Mouse (Mus musculus): ENCODE results near the gene Rmi2. TPM values are rescaled to one million over a fixed set of nuclear protein-coding genes. Genes with fewer than 3 reads are reported as not detected.

The Rmi2 gene
- polyA plus RNA-seq, 1 experiment from 2014 or later, result 12.6 TPM

- no peak for DNase-seq (ENCODE audit: low spot score)
Observed at GRCm38 (mm10) chr16:10919856-10920255, 85.0 kb downstream of the Rmi2 start.

DNA sequence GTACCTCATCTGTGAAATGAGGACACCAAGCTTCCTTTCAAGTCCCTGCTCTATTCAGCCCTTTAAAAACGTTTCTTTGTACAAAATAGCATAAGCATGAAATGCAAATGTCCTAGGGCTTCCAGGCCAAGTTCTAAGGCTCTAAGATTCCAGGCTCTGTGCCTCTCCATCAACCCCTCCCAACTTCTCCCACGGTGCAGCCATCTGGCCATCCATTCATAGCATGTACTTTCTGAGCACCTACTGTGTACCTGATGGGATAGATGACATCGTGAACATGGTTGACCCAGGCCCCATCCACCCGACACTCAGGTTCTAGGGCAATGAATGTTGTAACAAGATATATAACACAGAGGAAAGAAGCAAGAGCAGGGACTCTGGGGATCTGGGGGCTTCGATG lies 88.7 kb downstream of the Rmi2 start:
- no peak for DNase-seq (ENCODE audit: low spot score)

DNA sequence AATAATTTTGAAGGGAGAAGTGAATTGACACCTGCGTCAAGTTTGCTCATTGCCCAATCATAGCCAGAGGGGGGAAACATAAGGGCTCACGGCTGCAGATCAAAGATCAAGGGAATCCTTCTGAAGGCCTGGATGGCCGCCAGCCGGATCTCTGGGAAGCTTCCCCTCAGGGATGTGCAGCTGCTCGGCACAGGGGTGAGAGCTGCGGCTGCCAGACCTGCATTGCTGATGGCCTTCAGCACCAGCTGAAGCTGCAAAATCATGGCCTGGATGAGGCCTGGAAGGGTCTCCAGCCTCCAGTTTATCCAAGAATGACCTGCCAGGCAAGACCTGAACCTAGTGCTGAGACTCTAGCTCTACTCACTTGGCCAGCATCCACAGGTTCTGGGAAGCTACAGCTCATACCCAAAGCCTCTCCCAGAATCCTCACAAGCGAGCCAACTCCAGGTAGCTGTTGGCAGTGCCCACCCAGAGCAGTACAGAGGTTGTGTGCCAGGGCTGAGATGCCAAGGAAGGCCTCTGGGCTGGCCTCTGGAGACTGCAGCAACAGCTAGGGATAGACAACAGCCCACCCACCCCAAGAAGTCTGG lies 90.8 kb downstream of the Rmi2 start:
- no peak for DNase-seq (ENCODE audit: low spot score)

DNA sequence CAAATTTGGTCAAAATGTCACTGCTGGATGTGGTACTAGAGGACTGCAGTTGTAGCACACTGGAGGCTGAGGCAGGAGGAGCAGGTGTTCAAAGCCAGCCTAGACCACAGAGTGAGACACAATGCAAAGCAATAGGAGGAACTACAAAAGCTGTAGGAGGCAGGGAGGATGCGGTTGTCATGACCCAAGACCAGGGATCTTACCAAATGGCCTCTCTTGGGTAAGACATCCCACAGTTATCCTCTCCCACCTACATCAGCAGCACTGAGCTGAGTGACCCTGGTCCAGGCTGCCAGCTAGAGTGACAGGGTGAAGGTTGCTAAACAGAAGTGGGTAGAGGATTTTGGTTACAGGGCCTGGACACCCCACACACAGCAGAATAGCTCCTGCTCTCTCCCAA lies 92.2 kb downstream of the Rmi2 start:
- no peak for DNase-seq (ENCODE audit: low spot score)

DNA sequence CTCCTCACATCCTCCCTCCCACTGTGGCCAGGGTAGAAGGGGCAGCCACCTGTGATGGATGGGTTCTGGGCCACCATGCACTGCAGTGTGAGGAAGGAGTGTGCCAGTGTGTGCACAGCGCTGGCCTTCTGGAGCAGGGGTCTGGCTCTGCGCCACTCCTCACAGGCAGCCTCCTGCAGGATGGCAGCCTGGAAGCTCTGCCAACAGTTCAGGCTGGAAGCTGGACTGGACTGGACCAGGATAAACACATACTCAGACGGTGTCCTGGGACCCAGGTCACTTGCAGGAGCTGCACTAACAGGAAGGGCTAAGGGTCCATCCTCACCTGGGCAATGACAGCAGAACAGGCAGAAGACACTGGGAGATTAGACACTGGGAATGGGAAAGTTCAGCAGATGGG lies 98.5 kb downstream of the Rmi2 start:
- no peak for DNase-seq (ENCODE audit: low spot score)

GRCm38 (mm10) chr16:10934047-10934446 lies 99.2 kb downstream of the Rmi2 start:
- no peak for DNase-seq (ENCODE audit: low spot score)

GRCm38 (mm10) chr16:10936700-10937319 lies 102.0 kb downstream of the Rmi2 start:
- no peak for DNase-seq (ENCODE audit: low spot score)

- no peak for DNase-seq (ENCODE audit: low spot score)
Observed at GRCm38 (mm10) chr16:10937497-10937896, 102.6 kb downstream of the Rmi2 start.

DNA sequence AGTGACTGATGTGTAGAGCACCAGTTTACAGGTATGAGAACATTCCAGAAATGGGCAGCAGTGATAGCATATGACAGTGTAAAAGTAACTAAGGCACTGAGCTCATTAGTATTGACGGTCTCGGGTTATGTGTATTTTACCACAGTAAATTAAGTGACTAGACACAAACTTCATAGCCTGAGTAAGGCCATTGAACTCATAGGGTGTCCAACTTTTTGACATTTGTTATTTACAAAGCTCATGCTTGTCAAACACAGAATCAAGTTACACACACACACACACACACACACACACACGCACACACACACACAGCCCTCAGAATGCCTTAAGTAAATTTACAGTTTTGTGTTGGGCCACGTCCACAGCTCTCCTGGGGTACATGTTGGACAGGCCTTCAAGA lies 105.1 kb downstream of the Rmi2 start:
- no peak for DNase-seq (ENCODE audit: low spot score)

- no peak for DNase-seq (ENCODE audit: low spot score)
Observed at GRCm38 (mm10) chr16:10940661-10941060, 105.8 kb downstream of the Rmi2 start.

Other genes starting within 250 kb of the Rmi2 start
- 146 and 184 TPM in 2 replicates for gene Socs1, start 49.5 kb upstream of the Rmi2 start, polyA plus RNA-seq (2015; fragmentation: Nextera tagmentation; extraction: Ambion mirVana)
- gene Tnp2, start 46.4 kb upstream of the Rmi2 start, polyA plus RNA-seq (2015; fragmentation: Nextera tagmentation; extraction: Ambion mirVana), result 3.7 and 4.5 TPM in 2 replicates
- gene Prm3, start 44.1 kb upstream of the Rmi2 start, polyA plus RNA-seq (2015; fragmentation: Nextera tagmentation; extraction: Ambion mirVana), result not detected in 2 replicates
- gene Prm2, start 38.9 kb upstream of the Rmi2 start, polyA plus RNA-seq (2015; fragmentation: Nextera tagmentation; extraction: Ambion mirVana), result not detected in 2 replicates
- gene Prm1, start 29.2 kb upstream of the Rmi2 start, polyA plus RNA-seq (2015; fragmentation: Nextera tagmentation; extraction: Ambion mirVana), result 1.4 and 2.1 TPM in 2 replicates
- not detected in 2 replicates for gene Gm11172, start 22.1 kb upstream of the Rmi2 start, polyA plus RNA-seq (2015; fragmentation: Nextera tagmentation; extraction: Ambion mirVana)
- 46.4 and 51.8 TPM in 2 replicates for gene Snn, start 225.9 kb downstream of the Rmi2 start, polyA plus RNA-seq (2015; fragmentation: Nextera tagmentation; extraction: Ambion mirVana)
- 36.7 and 38.5 TPM in 2 replicates for gene Litaf, start 231.1 kb downstream of the Rmi2 start, polyA plus RNA-seq (2015; fragmentation: Nextera tagmentation; extraction: Ambion mirVana)